ENCODE assay signal across 23 mouse cellular contexts in genomic region chr13:109312542-109312941, GRCm38 (mm10).
DNase-seq lines count a peak whose midpoint lies in the region; ATAC-seq and TF ChIP-seq lines count a peak whose summit lies in the region.
"Had no signal": no experiment of that assay in that cellular context is flagged by ENCODE, and none has a peak within 500 bp of the region (broad histone marks: within the 10 kb centered on the region; RNA-seq: fewer than 3 reads in every experiment).

No protein-coding gene starts in this region.

- H3K9ac ChIP-seq in hindbrain, embryonic 14.5 days: no peak overlapping the region
- no peak overlapping the region for H3K9ac ChIP-seq in hindbrain, postnatal 0 days (replicated peaks; ENCODE audit: low read length)
- no peak overlapping the region for H3K9ac ChIP-seq in neural tube, embryonic 13.5 days
- no peak overlapping the region for H3K9ac ChIP-seq in forebrain, embryonic 16.5 days (replicated peaks; ENCODE audit: low read depth, low read length)
- no peak overlapping the region for H3K9ac ChIP-seq in kidney, embryonic 14.5 days (ENCODE audit: low read depth, low read length)
- H3K9ac ChIP-seq: embryonic facial prominence, embryonic 15.5 days; hindbrain, embryonic 12.5 days had no signal

- H3K27me3 ChIP-seq in hindbrain, embryonic 14.5 days (ENCODE audit: control insufficient read depth, insufficient read depth, low read length): no peaks in the 10 kb centered on the region
- H3K27me3 ChIP-seq in hindbrain, postnatal 0 days (ENCODE audit: insufficient read depth, low read length): no peaks in the 10 kb centered on the region
- no peaks in the 10 kb centered on the region for H3K27me3 ChIP-seq in neural tube, embryonic 13.5 days
- no peaks in the 10 kb centered on the region for H3K27me3 ChIP-seq in forebrain, embryonic 16.5 days (replicated peaks; ENCODE audit: control insufficient read depth, insufficient read depth, low read length)
- no peaks in the 10 kb centered on the region for H3K27me3 ChIP-seq in kidney, embryonic 14.5 days (ENCODE audit: control insufficient read depth, insufficient read depth, low read length)
- H3K27me3 ChIP-seq: embryonic facial prominence, embryonic 15.5 days; hindbrain, embryonic 12.5 days had no signal

- no peak overlapping the region for H3K4me2 ChIP-seq in hindbrain, embryonic 14.5 days (replicated peaks)
- no peak overlapping the region for H3K4me2 ChIP-seq in hindbrain, postnatal 0 days (ENCODE audit: low read depth, low read length)
- H3K4me2 ChIP-seq in neural tube, embryonic 13.5 days: no peak overlapping the region
- H3K4me2 ChIP-seq in forebrain, embryonic 16.5 days (ENCODE audit: low read length): no peak overlapping the region
- H3K4me2 ChIP-seq in kidney, embryonic 14.5 days (replicated peaks; ENCODE audit: low read depth, low read length): no peak overlapping the region
- H3K4me2 ChIP-seq: embryonic facial prominence, embryonic 15.5 days; hindbrain, embryonic 12.5 days had no signal

- DNase-seq in hindbrain, embryonic 14.5 days (ENCODE audit: low spot score): peak; percentile 36
- DNase-seq in hindbrain, postnatal 0 days (ENCODE audit: low spot score): no peak
- no peak for DNase-seq in neural tube, embryonic 10.5 days (ENCODE audit: extremely low spot score, low spot score)
- no peak for DNase-seq in layer of hippocampus, adult 9-10 months (ENCODE audit: low spot score)
- DNase-seq: adrenal gland, adult 2 months; adrenal gland, postnatal 25 days; cerebellum, adult 2 months; cerebellum, postnatal 10 days; embryo, embryonic 11 days; gastrocnemius, adult 2 months; gastrocnemius, postnatal 25 days; heart, adult 11 months; heart, postnatal 10 days; heart, postnatal 4 days had no signal

- ATAC-seq in hindbrain, embryonic 14.5 days (ENCODE audit: low FRiP score): no peak
- ATAC-seq in hindbrain, postnatal 0 days: no peak
- peak; percentile 78 for ATAC-seq in neural tube, embryonic 13.5 days (ENCODE audit: low read depth)
- peak; percentile 40; the same call in 1 of the 2 replicates for ATAC-seq in forebrain, embryonic 16.5 days
- no peak for ATAC-seq in kidney, embryonic 14.5 days (ENCODE audit: low FRiP score, low TSS enrichment)
- ATAC-seq: inflammation-experienced regulatory T-cells, adult 6 months; intestine, postnatal 0 days had no signal

- H3K4me3 ChIP-seq in hindbrain, embryonic 14.5 days (replicated peaks; ENCODE audit: low read length): no peak overlapping the region
- H3K4me3 ChIP-seq in hindbrain, postnatal 0 days (ENCODE audit: low read length): no peak overlapping the region
- no peak overlapping the region for H3K4me3 ChIP-seq in neural tube, embryonic 13.5 days
- H3K4me3 ChIP-seq in forebrain, embryonic 16.5 days (replicated peaks; ENCODE audit: low read length): no peak overlapping the region
- H3K4me3 ChIP-seq in kidney, embryonic 14.5 days (ENCODE audit: low read length): no peak overlapping the region
- H3K4me3 ChIP-seq: embryonic facial prominence, embryonic 15.5 days; erythroblast, embryonic 14.5 days; gastrocnemius, adult 2 months; heart, embryonic 10.5 days; hindbrain, embryonic 12.5 days had no signal

- H3K36me3 ChIP-seq in hindbrain, embryonic 14.5 days (replicated peaks; ENCODE audit: control insufficient read depth, insufficient read depth): no peaks in the 10 kb centered on the region
- H3K36me3 ChIP-seq in hindbrain, postnatal 0 days (ENCODE audit: insufficient read depth, low read length): no peaks in the 10 kb centered on the region
- no peaks in the 10 kb centered on the region for H3K36me3 ChIP-seq in neural tube, embryonic 13.5 days
- no peaks in the 10 kb centered on the region for H3K36me3 ChIP-seq in forebrain, embryonic 16.5 days (ENCODE audit: control insufficient read depth, insufficient read depth)
- no peaks in the 10 kb centered on the region for H3K36me3 ChIP-seq in kidney, embryonic 14.5 days (ENCODE audit: control insufficient read depth, insufficient read depth, low read length)
- H3K36me3 ChIP-seq: embryonic facial prominence, embryonic 15.5 days; heart, embryonic 10.5 days; hindbrain, embryonic 12.5 days had no signal

- H3K27ac ChIP-seq in hindbrain, embryonic 14.5 days: no peak overlapping the region
- no peak overlapping the region for H3K27ac ChIP-seq in hindbrain, postnatal 0 days
- no peak overlapping the region for H3K27ac ChIP-seq in neural tube, embryonic 13.5 days (replicated peaks)
- H3K27ac ChIP-seq in forebrain, embryonic 16.5 days (ENCODE audit: low read length): no peak overlapping the region
- no peak overlapping the region for H3K27ac ChIP-seq in kidney, embryonic 14.5 days (ENCODE audit: low read depth, low read length)
- H3K27ac ChIP-seq: embryonic facial prominence, embryonic 15.5 days; gastrocnemius, adult 2 months; heart, embryonic 10.5 days; hindbrain, embryonic 12.5 days had no signal

- H3K4me1 ChIP-seq in hindbrain, embryonic 14.5 days (replicated peaks; ENCODE audit: control insufficient read depth, insufficient read depth, low read length): no peaks in the 10 kb centered on the region
- H3K4me1 ChIP-seq in hindbrain, postnatal 0 days (ENCODE audit: insufficient read depth, low read length): no peaks in the 10 kb centered on the region
- 0 out of 2 replicates have a peak, but pooled peaks cover 6% of the 10 kb centered on the region for H3K4me1 ChIP-seq in neural tube, embryonic 13.5 days (replicated peaks)
- peaks cover 5% of the 10 kb centered on the region for H3K4me1 ChIP-seq in forebrain, embryonic 16.5 days (replicated peaks; ENCODE audit: control insufficient read depth, insufficient read depth, low read length)
- H3K4me1 ChIP-seq in kidney, embryonic 14.5 days (ENCODE audit: control insufficient read depth, insufficient read depth, low read length): no peaks in the 10 kb centered on the region
- H3K4me1 ChIP-seq: embryonic facial prominence, embryonic 15.5 days; heart, embryonic 10.5 days; hindbrain, embryonic 12.5 days had no signal

- 40% methylated on average over 7 of the region's 7 CpGs for WGBS in hindbrain, embryonic 14.5 days
- 28% methylated on average over 7 of the region's 7 CpGs for WGBS in hindbrain, postnatal 0 days
- 22% methylated on average over 7 of the region's 7 CpGs for WGBS in neural tube, embryonic 13.5 days
- WGBS in forebrain, embryonic 16.5 days: 8% methylated on average over 7 of the region's 7 CpGs
- WGBS in kidney, embryonic 14.5 days: 59% methylated on average over 7 of the region's 7 CpGs

- TF ChIP-seq CTCF in hindbrain, postnatal 0 days (IDR thresholded peaks at IDR 0.05; ENCODE audit: low read depth): no peak

- H3K9me3 ChIP-seq in hindbrain, embryonic 14.5 days (ENCODE audit: control insufficient read depth, low read length): no peaks in the 10 kb centered on the region
- H3K9me3 ChIP-seq in hindbrain, postnatal 0 days (ENCODE audit: low read length): no peaks in the 10 kb centered on the region
- no peaks in the 10 kb centered on the region for H3K9me3 ChIP-seq in neural tube, embryonic 13.5 days
- H3K9me3 ChIP-seq in forebrain, embryonic 16.5 days (ENCODE audit: control insufficient read depth, low read length): no peaks in the 10 kb centered on the region
- no peaks in the 10 kb centered on the region for H3K9me3 ChIP-seq in kidney, embryonic 14.5 days (ENCODE audit: control insufficient read depth, low read length)
- H3K9me3 ChIP-seq: embryonic facial prominence, embryonic 15.5 days; heart, embryonic 10.5 days; hindbrain, embryonic 12.5 days had no signal

Comparison
In these comparisons a context has a peak if more than half of its experiments do, and no peak if none do; other contexts are left out.
1. ATAC-seq: peak in neural tube, embryonic 13.5 days (single experiment) and forebrain, embryonic 16.5 days (single experiment); none in hindbrain, embryonic 14.5 days (single experiment), hindbrain, postnatal 0 days (single experiment) and kidney, embryonic 14.5 days (single experiment).